In genomic region chr10:14760618-14761017, GRCm38 (mm10) we compare ENCODE assay signal across 12 mouse cellular contexts. TPM values are rescaled to one million over a fixed set of nuclear protein-coding genes. Genes with fewer than 3 reads are reported as not detected.
DNase-seq lines count a peak whose midpoint lies in the region; ATAC-seq lines count a peak whose summit lies in the region.
"Had no signal": no experiment of that assay in that cellular context is flagged by ENCODE, and none has a peak within 500 bp of the region (broad histone marks: within the 10 kb centered on the region; RNA-seq: fewer than 3 reads in every experiment).

No protein-coding gene starts in this region.

- no peak overlapping the region for H3K9ac ChIP-seq in kidney, embryonic 14.5 days (ENCODE audit: low read depth, low read length)
- no peak overlapping the region for H3K9ac ChIP-seq in embryonic facial prominence, embryonic 12.5 days
- peak overlapping the region; percentile 28; the same call in 1 of the 2 replicates for H3K9ac ChIP-seq in hindbrain, embryonic 14.5 days
- H3K9ac ChIP-seq in midbrain, embryonic 15.5 days: peak overlapping the region; percentile 13; the same call in 1 of the 2 replicates

- no peak overlapping the region for H3K27ac ChIP-seq in kidney, embryonic 14.5 days (ENCODE audit: low read depth, low read length)
- H3K27ac ChIP-seq in embryonic facial prominence, embryonic 12.5 days: no peak overlapping the region
- H3K27ac ChIP-seq in hindbrain, embryonic 14.5 days: no peak overlapping the region
- no peak overlapping the region for H3K27ac ChIP-seq in midbrain, embryonic 15.5 days

- H3K4me3 ChIP-seq in kidney, embryonic 14.5 days (ENCODE audit: low read length): peak overlapping the region; percentile 37; the same call in 1 of the 2 replicates
- peak overlapping the region; percentile 39 for H3K4me3 ChIP-seq in embryonic facial prominence, embryonic 12.5 days
- H3K4me3 ChIP-seq in hindbrain, embryonic 14.5 days (replicated peaks; ENCODE audit: low read length): peak overlapping the region; percentile 36
- peak overlapping the region; percentile 44 for H3K4me3 ChIP-seq in midbrain, embryonic 15.5 days

- WGBS in kidney, embryonic 14.5 days: 22% methylated on average over 8 of the region's 8 CpGs
- WGBS in embryonic facial prominence, embryonic 12.5 days: 19% methylated on average over 8 of the region's 8 CpGs
- WGBS in hindbrain, embryonic 14.5 days: 19% methylated on average over 8 of the region's 8 CpGs
- 20% methylated on average over 8 of the region's 8 CpGs for WGBS in midbrain, embryonic 15.5 days

- DNase-seq in kidney, postnatal 4 days: no peak
- no peak for DNase-seq in hindbrain, embryonic 14.5 days (ENCODE audit: low spot score)
- DNase-seq in cerebellum, adult 9-10 months: no peak
- DNase-seq in frontal cortex, postnatal 36 days (ENCODE audit: low spot score in 2 of 2): no peak
- no peak for DNase-seq in cerebellum, adult 9-11 months
- DNase-seq: adrenal gland, adult 2 months; cerebellum, postnatal 36 days; gastrocnemius, postnatal 25 days had no signal

- no peaks in the 10 kb centered on the region for H3K9me3 ChIP-seq in kidney, embryonic 14.5 days (ENCODE audit: control insufficient read depth, low read length)
- no peaks in the 10 kb centered on the region for H3K9me3 ChIP-seq in embryonic facial prominence, embryonic 12.5 days
- no peaks in the 10 kb centered on the region for H3K9me3 ChIP-seq in hindbrain, embryonic 14.5 days (ENCODE audit: control insufficient read depth, low read length)
- H3K9me3 ChIP-seq in midbrain, embryonic 15.5 days: no peaks in the 10 kb centered on the region

- H3K4me2 ChIP-seq in kidney, embryonic 14.5 days (replicated peaks; ENCODE audit: low read depth, low read length): peak overlapping the region; percentile 64
- peak overlapping the region; percentile 72 for H3K4me2 ChIP-seq in embryonic facial prominence, embryonic 12.5 days (replicated peaks)
- H3K4me2 ChIP-seq in hindbrain, embryonic 14.5 days (replicated peaks): peak overlapping the region; percentile 91
- H3K4me2 ChIP-seq in midbrain, embryonic 15.5 days: peak overlapping the region; percentile 84

- H3K27me3 ChIP-seq in kidney, embryonic 14.5 days (ENCODE audit: control insufficient read depth, insufficient read depth, low read length): peaks cover 13% of the 10 kb centered on the region; the same call in 1 of the 2 replicates
- peaks cover 6% of the 10 kb centered on the region; the same call in 1 of the 2 replicates for H3K27me3 ChIP-seq in embryonic facial prominence, embryonic 12.5 days
- H3K27me3 ChIP-seq in hindbrain, embryonic 14.5 days (ENCODE audit: control insufficient read depth, insufficient read depth, low read length): peaks cover 4% of the 10 kb centered on the region; the same call in 1 of the 2 replicates
- H3K27me3 ChIP-seq in midbrain, embryonic 15.5 days (replicated peaks): no peaks in the 10 kb centered on the region
- H3K27me3 ChIP-seq: CH12.LX had no signal

- no peaks in the 10 kb centered on the region for H3K36me3 ChIP-seq in kidney, embryonic 14.5 days (ENCODE audit: control insufficient read depth, insufficient read depth, low read length)
- no peaks in the 10 kb centered on the region for H3K36me3 ChIP-seq in embryonic facial prominence, embryonic 12.5 days
- no peaks in the 10 kb centered on the region for H3K36me3 ChIP-seq in hindbrain, embryonic 14.5 days (replicated peaks; ENCODE audit: control insufficient read depth, insufficient read depth)
- no peaks in the 10 kb centered on the region for H3K36me3 ChIP-seq in midbrain, embryonic 15.5 days (replicated peaks)

- ATAC-seq in kidney, embryonic 14.5 days (ENCODE audit: low FRiP score, low TSS enrichment): no peak
- ATAC-seq in embryonic facial prominence, embryonic 12.5 days (ENCODE audit: insufficient number of reproducible peaks, insufficient read depth, low FRiP score, low TSS enrichment): no peak
- no peak for ATAC-seq in hindbrain, embryonic 14.5 days (ENCODE audit: low FRiP score)
- ATAC-seq in midbrain, embryonic 15.5 days (replicated peaks): peak; percentile 66; the same call in 1 of the 2 replicates

- no peaks in the 10 kb centered on the region for H3K4me1 ChIP-seq in kidney, embryonic 14.5 days (ENCODE audit: control insufficient read depth, insufficient read depth, low read length)
- no peaks in the 10 kb centered on the region for H3K4me1 ChIP-seq in embryonic facial prominence, embryonic 12.5 days
- no peaks in the 10 kb centered on the region for H3K4me1 ChIP-seq in hindbrain, embryonic 14.5 days (replicated peaks; ENCODE audit: control insufficient read depth, insufficient read depth, low read length)
- H3K4me1 ChIP-seq in midbrain, embryonic 15.5 days: peaks cover 10% of the 10 kb centered on the region

RNA-seq across cellular contexts. Expression of gene Gje1, which starts 42.6 kb away (rescaled TPM):
- polyA plus RNA-seq in kidney, embryonic 14.5 days (2014; fragmentation: Nextera tagmentation; extraction: Ambion mirVana): not detected in 2 replicates
- polyA plus RNA-seq in embryonic facial prominence, embryonic 12.5 days (2016; fragmentation: Nextera tagmentation; extraction: Ambion mirVana): 0.80 and 1.7 TPM in 2 replicates
- polyA plus RNA-seq in hindbrain, embryonic 14.5 days (2014; fragmentation: Nextera tagmentation; extraction: Ambion mirVana): not detected in 2 replicates
- not detected in 2 replicates for polyA plus RNA-seq in midbrain, embryonic 15.5 days (2015; fragmentation: Nextera tagmentation; extraction: Ambion mirVana)
- polyA plus RNA-seq: adrenal gland, adult 2 months had no signal

RNA-seq across cellular contexts. Expression of gene Nmbr, which starts 55.2 kb away (rescaled TPM):
- polyA plus RNA-seq in kidney, embryonic 14.5 days (2014; fragmentation: Nextera tagmentation; extraction: Ambion mirVana): 0.41 TPM in 1 of 2 replicates, not detected in the other
- polyA plus RNA-seq in embryonic facial prominence, embryonic 12.5 days (2016; fragmentation: Nextera tagmentation; extraction: Ambion mirVana): 0.46 and 1.1 TPM in 2 replicates
- 2.7 and 3.3 TPM in 2 replicates for polyA plus RNA-seq in hindbrain, embryonic 14.5 days (2014; fragmentation: Nextera tagmentation; extraction: Ambion mirVana)
- polyA plus RNA-seq in midbrain, embryonic 15.5 days (2015; fragmentation: Nextera tagmentation; extraction: Ambion mirVana): 1.6 and 2.6 TPM in 2 replicates
- polyA plus RNA-seq: adrenal gland, adult 2 months had no signal

RNA-seq across cellular contexts. Expression of gene Vta1, which starts 55.3 kb away (rescaled TPM):
- polyA plus RNA-seq in kidney, embryonic 14.5 days (2014; fragmentation: Nextera tagmentation; extraction: Ambion mirVana): 118 and 121 TPM in 2 replicates
- polyA plus RNA-seq in embryonic facial prominence, embryonic 12.5 days (2016; fragmentation: Nextera tagmentation; extraction: Ambion mirVana): 98.1 and 105 TPM in 2 replicates
- 204 and 210 TPM in 2 replicates for polyA plus RNA-seq in hindbrain, embryonic 14.5 days (2014; fragmentation: Nextera tagmentation; extraction: Ambion mirVana)
- polyA plus RNA-seq in midbrain, embryonic 15.5 days (2015; fragmentation: Nextera tagmentation; extraction: Ambion mirVana): 179 and 180 TPM in 2 replicates

Comparison
In these comparisons a context has a peak if more than half of its experiments do, and no peak if none do; other contexts are left out.
1. H3K9ac ChIP-seq: peak in hindbrain, embryonic 14.5 days (single experiment) and midbrain, embryonic 15.5 days (single experiment); none in kidney, embryonic 14.5 days (single experiment) and embryonic facial prominence, embryonic 12.5 days (single experiment).
2. Peak in every context shown above with its lines, with median percentiles within 50 percentile points of each other: H3K4me2 ChIP-seq and H3K4me3 ChIP-seq.